Mouse (Mus musculus) megakaryocyte, embryonic 14.5 days (primary cell): ENCODE results near the gene Fry.

Experiments used
- FLI1 ChIP-seq: IDR thresholded peaks from 2 replicates; pipeline ENCODE4 v1.6.1; 2012; ENCODE audit warnings: low read length, inconsistent platforms, mixed read lengths
- GATA1 ChIP-seq: IDR thresholded peaks from 3 replicates; pipeline ENCODE4 v1.6.1; 2012; ENCODE audit warnings: mixed read lengths, low read length, inconsistent platforms, borderline replicate concordance

DNA sequence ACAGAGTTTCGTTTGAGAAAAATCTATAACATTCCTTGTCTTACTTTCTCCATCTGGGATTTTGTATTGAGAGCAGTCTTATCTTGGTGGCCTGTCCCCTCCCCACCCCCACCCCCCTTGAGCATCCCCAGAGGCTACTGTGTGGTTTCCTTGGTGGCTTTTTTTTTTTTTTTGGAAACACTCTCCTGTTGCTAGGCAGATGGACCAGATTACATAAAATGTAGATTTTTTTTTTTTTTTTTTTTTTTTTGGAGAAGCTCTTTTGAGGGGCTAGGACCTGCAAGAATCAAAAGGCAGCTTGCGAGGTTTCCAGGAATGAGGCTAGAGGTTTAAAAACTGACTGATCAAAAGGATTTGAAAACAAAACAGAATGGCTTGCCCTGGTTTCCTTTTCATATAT lies 48.8 kb downstream of the Fry start:
- TF ChIP-seq GATA1 (no peak), FLI1 (no peak)
